10 mouse cellular contexts compared by ENCODE assay signal in genomic region chrX:94048048-94048447, GRCm38 (mm10).
A peak's percentile ranks its signal among the peaks of the same experiment; 100 is the strongest.
DNase-seq lines count a peak whose midpoint lies in the region; ATAC-seq and TF ChIP-seq lines count a peak whose summit lies in the region.
"Had no signal": no experiment of that assay in that cellular context is flagged by ENCODE, and none has a peak within 500 bp of the region (broad histone marks: within the 10 kb centered on the region; RNA-seq: fewer than 3 reads in every experiment).

No protein-coding gene starts in this region.

- intact Hi-C loops in left cerebral cortex, postnatal 36 days (cut with DNase I) = no loop called here

- TF ChIP-seq POLR2A in cerebellum, adult 2 months (IDR thresholded peaks at IDR 0.05; ENCODE audit: borderline replicate concordance, insufficient read depth, low read length) = no peak

- no peak overlapping the region for H3K9ac ChIP-seq in lung, embryonic 14.5 days
- H3K9ac ChIP-seq: hindbrain, embryonic 15.5 days had no signal

- H3K4me1 ChIP-seq in cerebellum, adult 2 months (ENCODE audit: control insufficient read depth, insufficient read depth, low read length) = no peaks in the 10 kb centered on the region
- H3K4me1 ChIP-seq in lung, embryonic 14.5 days (ENCODE audit: insufficient read depth) = no peaks in the 10 kb centered on the region
- H3K4me1 ChIP-seq: hindbrain, embryonic 15.5 days had no signal

- ATAC-seq in lung, embryonic 14.5 days (ENCODE audit: insufficient read depth) = no peak

- no peak overlapping the region for H3K4me2 ChIP-seq in lung, embryonic 14.5 days
- H3K4me2 ChIP-seq: hindbrain, embryonic 15.5 days had no signal

- H3K36me3 ChIP-seq in lung, embryonic 14.5 days (ENCODE audit: insufficient read depth) = no peaks in the 10 kb centered on the region
- H3K36me3 ChIP-seq: hindbrain, embryonic 15.5 days had no signal

- no peaks in the 10 kb centered on the region for H3K9me3 ChIP-seq in lung, embryonic 14.5 days (ENCODE audit: low read depth, low read length)
- H3K9me3 ChIP-seq: hindbrain, embryonic 15.5 days had no signal

- no peak for TF ChIP-seq CTCF in cerebellum, adult 2 months (IDR thresholded peaks at IDR 0.05; ENCODE audit: borderline replicate concordance, insufficient read depth, low read depth, low read length)
- no peak for TF ChIP-seq CTCF in lung, embryonic 14.5 days (IDR thresholded peaks at IDR 0.05; ENCODE audit: low read depth)

- DNase-seq in cerebellum, adult 2 months = peak; percentile 19 to 32
- no peak for DNase-seq in cerebellum, adult 11-12 months
- DNase-seq in lung, embryonic 14.5 days = peak; percentile 25
- DNase-seq in lung, postnatal 14 days = no peak
- DNase-seq in gastrocnemius, postnatal 10 days = peak; percentile 24
- DNase-seq in left cerebral cortex, postnatal 36 days (ENCODE audit: low spot score in 2 of 2) = peak; percentile 15 to 17
- no peak for DNase-seq in natural killer cell, adult 2 months (ENCODE audit: low spot score in 2 of 2)
- no peak for DNase-seq in adrenal gland, adult 18-20 months (ENCODE audit: low spot score in 2 of 2)

- H3K27ac ChIP-seq in cerebellum, adult 2 months (ENCODE audit: insufficient read depth, low read length) = no peak overlapping the region
- no peak overlapping the region for H3K27ac ChIP-seq in lung, embryonic 14.5 days (ENCODE audit: low read depth)
- H3K27ac ChIP-seq: hindbrain, embryonic 15.5 days; macrophage had no signal

- H3K4me3 ChIP-seq in cerebellum, adult 2 months (replicated peaks; ENCODE audit: insufficient read depth, low read depth, low read length) = no peak overlapping the region
- no peak overlapping the region for H3K4me3 ChIP-seq in lung, embryonic 14.5 days (ENCODE audit: low read depth, low read length)
- H3K4me3 ChIP-seq: hindbrain, embryonic 15.5 days had no signal

- no peaks in the 10 kb centered on the region for H3K27me3 ChIP-seq in cerebellum, adult 2 months (ENCODE audit: control insufficient read depth, insufficient read depth, low read length)
- no peaks in the 10 kb centered on the region for H3K27me3 ChIP-seq in lung, embryonic 14.5 days (ENCODE audit: insufficient read depth, low read length)

- 12% methylated on average over 5 of the region's 5 CpGs for WGBS in cerebellum, adult 2 months
- 37% methylated on average over 5 of the region's 5 CpGs for WGBS in lung, embryonic 14.5 days

Comparison
In these comparisons a context has a peak if more than half of its experiments do, and no peak if none do; other contexts are left out.
1. DNase-seq: peak in cerebellum, adult 2 months (2 of 2), lung, embryonic 14.5 days (single experiment), gastrocnemius, postnatal 10 days (single experiment) and left cerebral cortex, postnatal 36 days (2 of 2); none in cerebellum, adult 11-12 months (single experiment), lung, postnatal 14 days (single experiment), natural killer cell, adult 2 months (0 of 2) and adrenal gland, adult 18-20 months (0 of 2).